Mouse (Mus musculus): ENCODE measurements around the gene Tmx1.

DNA sequence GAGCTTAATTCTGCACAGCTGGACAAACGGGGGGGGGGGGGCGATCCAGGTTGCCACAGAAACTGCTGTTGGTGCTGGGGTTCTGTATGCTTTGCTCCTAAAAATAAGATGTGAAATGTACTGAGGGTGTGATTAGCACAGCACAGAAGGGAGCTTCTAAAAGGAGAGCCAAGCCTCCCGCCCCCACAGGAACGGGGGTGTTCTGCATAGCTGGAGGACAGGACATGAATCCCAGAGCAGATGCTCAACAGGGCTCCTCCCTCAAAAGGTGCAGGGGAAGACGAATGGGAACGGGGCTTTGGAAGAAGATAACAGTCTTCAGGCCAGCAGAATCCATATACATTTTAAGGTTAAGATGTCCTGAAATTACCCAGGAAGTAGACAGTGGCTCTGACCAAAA, 48.6 kb upstream of the Tmx1 start:
- TF ChIP-seq GATA1 (IDR thresholded peaks at IDR 0.05; ENCODE audit: borderline replicate concordance, low read length) (no peak), FLI1 (IDR thresholded peaks at IDR 0.05; ENCODE audit: low read length) (no peak)

All from megakaryocyte, embryonic 14.5 days (primary cell).